Mouse (Mus musculus): ENCODE measurements around the gene Elavl4. TPM values are rescaled to one million over a fixed set of nuclear protein-coding genes. Genes with fewer than 3 reads are reported as not detected.

Elavl4 gene
- polyA plus RNA-seq (2017; shearing (Covaris generic)), result under 1 TPM in 1 of 2 experiments, not detected in 1; 0.44 TPM

DNA sequence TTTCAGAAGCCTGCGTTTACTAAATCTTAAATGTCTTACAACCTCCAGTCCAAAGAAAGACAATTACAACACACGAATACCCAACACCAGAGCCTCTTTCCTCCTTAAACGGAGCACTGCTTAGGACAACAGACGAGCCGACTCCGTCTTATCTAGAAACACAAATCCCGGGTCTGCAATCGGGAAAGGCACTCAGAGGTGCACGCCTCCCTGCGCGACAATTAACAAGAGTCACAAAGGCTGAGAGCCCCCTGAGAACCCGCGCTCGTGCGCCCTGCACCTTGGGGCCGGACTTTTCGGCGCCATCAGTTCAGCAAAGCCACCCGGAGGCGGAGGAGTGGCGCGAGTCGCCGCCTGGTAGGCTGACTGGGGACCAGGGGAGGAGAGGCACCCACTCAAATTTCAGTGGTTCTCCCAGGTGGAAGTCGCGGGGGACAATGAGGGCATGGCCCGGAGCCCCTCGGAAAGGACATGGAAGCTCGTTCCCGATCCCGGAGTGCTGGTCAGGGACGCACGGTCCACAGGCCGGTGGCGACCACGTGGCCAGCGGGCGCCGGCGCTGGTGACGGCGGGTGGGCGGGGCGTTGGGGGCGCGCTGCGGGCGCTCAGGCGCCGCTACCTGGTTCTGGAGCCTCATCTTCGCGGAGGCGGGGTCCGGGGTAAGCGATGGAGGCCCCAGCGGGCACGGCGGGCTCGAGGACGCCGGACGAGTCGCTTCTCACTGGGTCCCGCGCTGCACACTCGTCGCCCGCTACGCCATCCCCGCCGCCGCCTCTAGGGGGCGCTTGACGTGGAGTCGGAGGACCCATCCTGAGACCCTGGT is at the start of gene Elavl4:
Gene Elavl4 (minus strand): TSS at position 732 of the 823 bp plus-strand sequence.
- no peak for ATAC-seq

DNA sequence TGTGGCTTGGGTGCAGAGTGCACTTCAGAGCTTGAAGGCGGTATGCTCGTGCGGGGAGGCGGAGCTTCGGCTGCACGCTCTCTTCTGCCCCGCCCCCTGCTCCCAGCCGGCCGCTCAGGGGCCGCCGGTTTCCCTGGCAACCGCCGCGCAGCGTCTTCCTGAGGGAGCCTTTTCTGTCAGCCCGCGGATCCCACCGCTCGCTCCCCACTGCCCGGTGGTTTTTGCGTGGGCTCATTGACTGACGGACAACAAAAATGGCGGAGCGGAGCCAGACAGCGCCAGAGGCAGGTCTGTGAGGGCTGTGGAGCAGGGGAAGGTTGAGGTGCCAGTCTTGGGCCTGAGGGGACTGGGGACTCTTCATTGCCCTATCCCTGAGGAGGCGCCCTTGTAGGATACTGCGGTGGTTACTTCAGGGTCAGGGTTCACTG is 45.9 kb upstream of the Elavl4 start, which contains the start of gene Agbl4:
Gene Agbl4 (plus strand): TSS at position 44 of the 428 bp plus-strand sequence.
- no peak for ATAC-seq

- no peak for ATAC-seq
Measured at GRCm38 (mm10) chr4:110396221-110396620, 44.5 kb upstream of the Elavl4 start.

GRCm38 (mm10) chr4:110360568-110360967 is 8.9 kb upstream of the Elavl4 start:
- ATAC-seq, result no peak

DNA sequence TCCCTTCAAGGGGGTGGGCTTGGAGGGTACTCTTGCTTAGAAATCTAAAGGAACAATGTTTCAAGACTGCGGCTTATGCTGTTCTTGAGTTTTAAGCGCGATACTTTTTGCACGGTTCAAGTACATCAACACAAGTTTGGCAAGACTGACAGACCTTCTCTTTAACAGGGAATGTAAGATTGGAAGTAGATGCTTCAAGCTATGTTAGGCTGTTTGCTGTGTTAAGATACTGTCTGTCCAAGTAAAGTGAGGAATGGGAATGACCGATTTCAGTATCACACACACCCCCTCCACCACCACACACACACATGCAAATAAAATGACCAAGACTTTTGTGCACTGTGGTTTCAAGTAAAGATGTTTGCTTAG is 276 bp upstream of the Elavl4 start:
- no peak for ATAC-seq

GRCm38 (mm10) chr4:110350856-110351177 is 892 bp downstream of the Elavl4 start:
- no peak for ATAC-seq

DNA sequence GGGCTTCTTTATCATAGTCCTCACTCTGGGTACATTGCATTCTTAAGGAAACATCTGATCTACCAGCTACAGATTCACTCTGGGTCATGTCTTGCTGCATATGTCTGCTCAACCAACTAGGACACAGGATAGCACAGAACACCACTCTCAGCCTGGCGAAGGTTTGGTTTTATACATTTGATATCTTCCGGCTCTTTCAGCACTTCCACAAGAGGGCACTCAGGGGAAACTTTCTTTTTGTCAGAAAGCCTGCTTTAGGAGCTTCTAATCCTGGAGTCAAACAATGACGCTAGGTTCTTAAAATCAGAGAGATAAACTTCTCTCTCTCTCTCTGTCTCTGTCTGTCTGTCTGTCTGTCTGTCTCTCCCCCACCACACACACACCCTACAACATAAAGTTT is 27.8 kb downstream of the Elavl4 start:
- ATAC-seq, result no peak

DNA sequence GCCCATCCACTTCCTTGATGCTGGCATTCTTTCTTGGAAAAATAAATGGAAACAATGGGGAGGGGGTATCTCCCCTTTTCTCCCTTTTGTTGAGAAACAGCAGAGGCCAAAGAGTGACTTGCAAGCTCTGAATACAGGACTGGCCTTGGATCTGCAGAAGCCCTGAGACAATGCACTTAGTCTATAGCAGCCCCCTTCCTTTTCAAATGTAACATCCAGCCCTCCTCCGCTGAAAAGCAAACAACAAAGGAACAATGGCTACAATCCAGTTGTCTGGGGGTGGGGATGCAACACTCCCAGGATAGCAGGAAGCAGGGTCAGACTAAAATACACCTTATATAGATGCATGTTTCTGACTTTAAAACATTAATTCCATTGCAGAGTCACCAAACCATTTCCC is 39.6 kb downstream of the Elavl4 start:
- no peak for ATAC-seq

DNA sequence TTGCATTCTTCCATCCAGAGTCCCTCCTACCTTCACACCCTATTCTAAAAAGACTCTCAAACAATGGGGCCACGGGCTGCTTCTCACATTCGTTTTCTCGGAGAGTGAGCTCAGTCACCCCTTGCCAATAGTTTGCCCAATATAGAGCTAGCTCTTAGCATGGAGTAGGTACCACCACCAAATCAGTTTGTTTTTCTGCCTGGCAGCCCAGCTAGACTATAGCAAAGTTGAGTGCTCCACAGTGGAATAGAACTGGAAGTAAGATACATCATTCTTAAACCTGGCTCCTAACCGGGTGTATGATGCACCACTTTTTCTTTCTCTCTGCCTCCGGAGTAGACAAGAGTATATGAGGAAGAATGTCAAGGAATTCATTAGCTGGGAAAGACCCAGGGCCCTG is 44.7 kb downstream of the Elavl4 start:
- no peak for ATAC-seq

DNA sequence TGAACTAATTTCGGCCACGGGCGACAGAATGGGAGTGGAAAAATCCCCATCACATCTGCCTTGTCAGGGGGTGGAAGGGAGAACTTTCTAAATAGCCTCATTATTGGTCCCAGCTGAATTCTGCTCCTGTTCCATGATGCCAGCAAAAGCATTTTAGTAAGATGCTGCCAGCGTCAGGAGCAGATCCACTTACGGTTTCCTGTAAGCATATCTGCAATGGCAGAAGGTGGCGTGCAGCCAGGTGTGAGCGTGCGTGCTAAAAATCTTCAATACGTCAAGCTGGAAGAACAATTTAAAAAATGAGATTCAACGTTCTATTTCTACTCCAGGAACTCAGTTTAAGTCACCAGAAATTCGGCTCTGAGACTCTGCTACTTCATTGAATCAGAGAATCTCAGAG is 45.1 kb downstream of the Elavl4 start:
- no peak for ATAC-seq

- ATAC-seq, result no peak
Measured at GRCm38 (mm10) chr4:110295793-110296192, 55.9 kb downstream of the Elavl4 start.

GRCm38 (mm10) chr4:110293238-110293637 is 58.5 kb downstream of the Elavl4 start:
- no peak for ATAC-seq

- no peak for ATAC-seq
Measured at GRCm38 (mm10) chr4:110292471-110292870, 59.2 kb downstream of the Elavl4 start.

DNA sequence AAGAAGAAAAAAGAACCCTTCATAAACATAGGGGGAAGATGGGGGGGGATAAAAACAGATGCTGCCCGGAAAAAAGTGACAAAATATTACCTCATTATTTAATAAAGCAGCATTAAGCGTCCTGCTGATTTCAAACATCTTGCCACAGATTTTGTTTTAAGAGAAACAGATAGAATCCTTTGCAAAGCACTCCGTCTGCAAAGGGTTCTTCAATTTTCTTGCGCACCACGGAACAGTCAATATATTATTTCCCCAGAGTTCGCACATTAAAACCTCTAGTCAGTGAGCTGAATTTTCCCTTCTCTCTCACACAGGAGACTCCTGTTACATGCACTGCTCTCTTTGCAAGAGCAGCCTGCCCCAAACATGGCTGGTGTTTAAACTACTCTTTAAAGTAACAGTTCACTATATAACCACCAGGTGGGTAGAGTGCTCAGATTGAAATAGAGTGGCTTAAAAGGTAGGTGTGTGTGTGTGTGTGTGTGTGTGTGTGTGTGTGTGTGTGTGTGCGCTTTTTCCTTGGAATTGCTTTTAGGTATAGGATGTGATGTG is 61.1 kb downstream of the Elavl4 start:
- ATAC-seq, result no peak

DNA sequence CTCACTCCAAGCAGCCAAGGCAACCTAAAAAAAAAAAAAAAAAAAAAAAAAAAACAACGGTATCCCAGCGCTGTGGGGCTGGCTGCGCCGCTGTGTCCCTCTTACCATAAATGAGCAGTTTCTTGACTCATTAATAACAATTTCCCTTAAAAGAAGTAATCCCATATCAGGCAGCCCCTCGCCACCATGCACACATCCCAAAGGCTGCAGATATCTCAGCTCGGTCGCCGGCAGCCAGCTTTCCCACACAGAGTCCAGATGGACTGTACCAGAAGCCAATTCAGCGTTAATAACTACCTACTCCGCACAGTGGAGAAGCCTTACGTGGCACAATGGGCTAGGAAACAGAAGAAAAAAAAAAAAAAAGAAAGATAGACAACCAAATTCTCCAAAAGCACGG is 61.7 kb downstream of the Elavl4 start:
- no peak for ATAC-seq

DNA sequence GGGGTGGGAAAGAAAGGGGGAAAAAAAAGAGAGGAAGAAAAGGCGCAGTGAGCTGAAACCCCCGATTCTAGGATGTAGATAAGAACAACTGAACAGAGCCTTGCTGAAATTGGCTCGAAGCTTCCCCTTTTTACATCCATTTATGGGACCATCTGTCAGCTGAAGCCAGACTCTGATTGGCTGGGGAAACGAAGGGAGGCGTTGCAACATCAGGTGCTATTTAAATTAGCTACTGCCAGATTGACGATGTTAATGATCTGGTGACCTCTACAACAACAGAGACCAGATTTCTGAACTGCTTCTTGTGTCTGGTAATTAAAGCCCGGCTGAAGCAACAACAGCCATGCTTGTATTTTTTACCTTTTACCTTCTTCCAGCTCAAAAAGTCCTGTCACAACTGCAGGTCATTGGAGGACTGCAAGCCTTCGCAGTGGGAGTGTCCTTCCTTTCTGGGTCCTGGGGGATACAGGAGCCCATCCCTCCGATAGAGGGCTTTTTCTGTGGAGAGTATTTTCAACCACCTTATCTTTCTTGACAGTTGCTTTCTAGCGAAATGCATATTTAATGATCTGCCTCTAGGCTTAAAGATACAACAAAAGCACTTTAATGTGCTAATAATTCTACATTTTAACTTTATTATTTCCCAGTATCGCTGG is 64.2 kb downstream of the Elavl4 start:
- ATAC-seq, result no peak

DNA sequence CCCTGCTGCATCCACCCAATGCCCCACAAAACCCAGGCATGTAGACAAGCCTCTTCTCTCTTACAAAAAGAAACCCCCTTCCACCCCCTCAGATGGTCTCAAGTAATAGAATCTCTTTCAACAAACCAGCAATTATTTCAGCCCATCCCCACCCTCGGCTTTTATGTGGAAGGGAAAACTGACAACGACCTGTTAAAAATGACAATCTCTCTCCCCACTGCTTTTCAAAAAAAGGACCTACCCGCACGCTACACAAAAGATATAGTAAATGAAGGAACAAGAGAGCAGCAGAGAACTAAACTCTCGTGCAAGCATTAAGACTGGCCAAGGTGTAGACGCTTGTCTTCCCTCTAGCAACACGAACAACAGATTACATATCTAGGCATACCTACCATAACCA is 64.9 kb downstream of the Elavl4 start:
- no peak for ATAC-seq

DNA sequence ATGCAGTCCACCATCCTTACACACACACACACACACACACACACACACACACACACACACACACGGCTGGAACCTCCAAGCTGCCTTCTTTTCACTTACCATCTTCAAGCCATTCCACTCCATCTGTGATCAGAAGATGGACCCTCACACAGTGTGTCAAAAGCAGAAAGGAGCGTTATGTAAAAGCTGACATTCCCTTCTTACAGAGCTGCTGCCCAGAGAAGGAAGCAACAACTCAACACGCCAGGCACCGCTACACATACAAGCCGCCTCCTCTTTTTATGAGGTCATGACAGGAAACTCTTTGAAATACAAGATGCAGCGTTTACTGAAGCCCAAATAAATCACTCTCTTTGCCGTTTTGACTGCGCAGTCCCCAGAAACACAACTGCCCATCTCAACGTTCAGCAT is 65.3 kb downstream of the Elavl4 start:
- ATAC-seq, result no peak

DNA sequence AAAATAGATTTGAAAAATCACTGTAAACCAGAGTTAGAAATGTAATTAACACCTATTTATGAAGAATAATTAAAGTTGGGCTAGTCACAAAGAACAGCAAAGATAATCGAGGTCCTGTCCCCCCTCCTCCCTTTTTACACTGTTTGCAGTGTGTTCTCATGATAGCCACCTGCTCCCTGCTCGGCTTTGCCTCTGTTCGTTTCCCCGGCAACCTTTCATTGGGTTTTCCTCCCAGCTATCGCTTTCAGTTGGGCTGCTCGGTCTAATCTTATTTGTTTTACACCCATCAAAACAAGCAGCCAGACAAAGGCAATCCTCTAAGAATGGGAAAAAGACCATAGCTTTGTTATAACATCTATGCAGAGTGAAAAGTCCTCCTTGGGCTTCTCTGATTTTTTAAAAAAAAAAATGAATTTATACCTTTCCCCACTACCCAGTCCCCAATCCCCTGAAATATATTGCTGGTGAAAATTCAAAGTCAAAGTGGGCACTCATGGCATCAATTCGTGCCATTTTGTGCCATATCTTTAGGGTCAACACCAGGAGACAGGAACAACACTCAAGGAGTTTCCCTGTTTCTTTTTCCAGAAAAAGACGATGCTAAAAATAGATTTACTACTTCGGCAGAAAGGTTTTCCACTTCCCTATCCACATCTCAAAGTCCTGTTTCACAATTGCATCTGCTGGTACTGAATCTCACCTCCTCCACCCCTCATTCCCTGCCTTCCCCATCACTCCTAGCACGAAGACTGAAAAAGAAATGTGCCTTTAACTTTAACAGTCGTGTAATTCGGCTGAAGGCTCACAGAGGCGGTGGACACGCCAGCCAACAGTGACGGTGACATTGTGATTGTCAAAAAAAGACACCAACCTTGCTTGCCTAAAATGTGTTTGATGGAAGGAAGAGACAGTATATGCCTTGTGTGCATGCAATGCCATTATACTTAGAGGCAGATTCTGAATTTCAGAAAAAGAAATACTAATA is 66.1 kb downstream of the Elavl4 start:
- ATAC-seq, result no peak

GRCm38 (mm10) chr4:110284446-110284845 is 67.3 kb downstream of the Elavl4 start:
- no peak for ATAC-seq

GRCm38 (mm10) chr4:110270046-110270445 is 81.7 kb downstream of the Elavl4 start:
- ATAC-seq, result no peak

- no peak for ATAC-seq
Measured at GRCm38 (mm10) chr4:110266804-110267575, 84.7 kb downstream of the Elavl4 start.

Data from activated CD4-positive, CD25-positive, alpha-beta regulatory T cell, adult 4 months (primary cell).